Mouse (Mus musculus): ENCODE results near the gene Tsx.

DNA sequence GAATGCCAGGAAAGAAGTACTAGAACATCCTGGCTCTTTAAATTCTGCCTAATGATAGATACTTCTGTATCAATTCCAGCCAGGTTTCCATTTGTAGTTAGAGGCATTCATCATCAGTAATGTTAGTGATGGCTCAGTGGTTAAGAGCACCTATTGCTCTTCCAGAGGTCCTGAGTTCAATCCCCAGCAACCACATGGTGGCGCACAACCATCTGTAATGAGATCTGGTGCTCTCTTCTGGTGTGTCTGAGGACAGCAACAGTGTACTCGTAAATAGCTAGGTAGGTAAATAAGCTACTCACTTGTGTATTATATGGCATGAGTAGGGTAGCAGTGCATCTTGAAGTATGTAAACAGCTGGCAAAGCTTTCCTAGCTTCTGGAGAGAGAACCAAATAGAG lies 54.7 kb downstream of the Tsx start:
- peak; percentile 43 for TF ChIP-seq CTCF (IDR thresholded peaks at IDR 0.05; ENCODE audit: low read depth)
- TF ChIP-seq EP300 (IDR thresholded peaks at IDR 0.05; ENCODE audit: low read depth) = no peak
